Mouse (Mus musculus) liver, embryonic 14.5 days (tissue): ENCODE results near the gene Mylk.

Experiments
- CTCF ChIP-seq: IDR thresholded peaks from 2 replicates; pipeline ENCODE4 v1.5.1; 2016; ENCODE audit warnings: antibody characterized with exemption, low read depth, control low read depth
- EP300 ChIP-seq: IDR thresholded peaks from 2 replicates; pipeline ENCODE4 v1.6.1; 2016; ENCODE audit warnings: antibody characterized with exemption, low read depth

DNA sequence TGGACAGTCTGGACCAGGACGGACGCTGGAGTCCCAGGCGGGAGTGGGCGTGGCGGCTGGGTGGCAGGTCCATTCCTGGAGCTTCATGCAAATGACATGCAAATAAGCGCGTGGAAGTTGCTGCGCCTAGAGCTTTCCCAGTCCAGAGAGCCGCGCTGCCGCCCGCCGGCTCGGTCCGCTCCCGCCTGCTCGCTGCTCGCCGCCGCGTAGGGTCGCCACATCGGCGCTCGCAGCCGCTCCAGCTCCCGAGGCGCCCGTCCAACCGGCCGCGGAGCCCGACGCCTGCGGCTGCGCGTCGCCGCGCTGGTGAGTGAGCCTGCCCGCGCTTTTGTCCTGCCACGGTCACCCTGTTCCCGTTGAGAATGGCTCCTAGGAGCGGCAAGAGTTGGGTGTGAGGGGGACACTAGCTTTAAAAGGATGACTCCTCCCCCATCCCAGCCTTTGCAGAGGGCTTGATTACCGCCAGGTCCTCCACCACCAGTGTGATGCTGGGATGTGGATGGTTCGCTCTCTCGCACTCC, at the start of gene Mylk:
- TF ChIP-seq CTCF (no peak), EP300 (no peak)
